Mouse (Mus musculus) lung, postnatal 0 days (tissue): ENCODE data around the gene Sema6b. TPM values are rescaled to one million over a fixed set of nuclear protein-coding genes. Genes with fewer than 3 reads are reported as not detected.

Source experiments
- ATAC-seq: fragments of 200-750 bp; cut with Nextera tagmentation; 2 replicates; pipeline ENCODE4 v1.8.0; 2017; ENCODE audit warnings: moderate library complexity
- DNase-seq: peaks from one replicate; pipeline ENCODE4 v3.0.0-alpha.2; 2016; ENCODE audit warnings: low spot score
- H3K27ac ChIP-seq: fragments of 300-500 bp; sonication (generic); 2 replicates; pipeline ENCODE4 v1.5.1; 2014; ENCODE audit warnings: antibody characterized with exemption, mild to moderate bottlenecking, low read length, mixed read lengths
- H3K27me3 ChIP-seq: fragments of 300-500 bp; sonication (generic); replicated peaks from 2 replicates; pipeline ENCODE4 v1.6.1; 2014; ENCODE audit warnings: low read length, mixed read lengths; ENCODE audit not compliant: insufficient read depth
- H3K36me3 ChIP-seq: fragments of 300-500 bp; sonication (generic); 2 replicates; pipeline ENCODE4 v1.6.1; 2014; ENCODE audit warnings: low read length, mixed read lengths; ENCODE audit not compliant: insufficient read depth
- H3K4me1 ChIP-seq: fragments of 300-500 bp; sonication (generic); 2 replicates; pipeline ENCODE4 v1.6.1; 2014; ENCODE audit warnings: antibody characterized with exemption, low read depth, low read length, mixed read lengths; ENCODE audit not compliant: insufficient read depth
- H3K4me2 ChIP-seq: fragments of 300-500 bp; sonication (generic); replicated peaks from 2 replicates; pipeline ENCODE4 v1.6.1; 2014; ENCODE audit warnings: low read depth, mild to moderate bottlenecking, low read length, moderate library complexity, mixed read lengths
- H3K4me3 ChIP-seq: fragments of 300-500 bp; sonication (generic); 2 replicates; pipeline ENCODE4 v1.5.1; 2014; ENCODE audit warnings: low read depth, low read length
- H3K9ac ChIP-seq: fragments of 300-500 bp; sonication (generic); replicated peaks from 2 replicates; pipeline ENCODE4 v1.6.1; 2014; ENCODE audit warnings: low read depth, mild to moderate bottlenecking
- H3K9me3 ChIP-seq: fragments of 300-500 bp; sonication (generic); 2 replicates; pipeline ENCODE4 v1.6.1; 2016; ENCODE audit warnings: low read length, mixed read lengths
- CTCF ChIP-seq: IDR thresholded peaks from 2 replicates; pipeline ENCODE4 v1.5.1; 2016; ENCODE audit warnings: antibody characterized with exemption, mild to moderate bottlenecking
- EP300 ChIP-seq: IDR thresholded peaks from 2 replicates; pipeline ENCODE4 v1.6.1; 2016; ENCODE audit warnings: antibody characterized with exemption, mild to moderate bottlenecking, control low read depth
- whole genome bisulfite sequencing: fragments of 180-500 bp; shearing (Covaris S2); extraction: QIAGEN DNeasy Blood & Tissue Kit; methylation state at CpG from one replicate; pipeline ENCODE4 v1.1.7; 2014; 5-methylcytosine and 5-hydroxymethylcytosine counted together
- polyA plus RNA-seq: library from polyadenylated mRNA; unstranded; fragments of >200 nt; fragmentation: Nextera tagmentation; extraction: Ambion mirVana; gene quantifications from 2 replicates; pipeline ENCODE4 v1.2.1, GENCODE M21; 2015

The Sema6b gene
- polyA plus RNA-seq, 1 experiment from 2014 or later, result 0.88 TPM

DNA sequence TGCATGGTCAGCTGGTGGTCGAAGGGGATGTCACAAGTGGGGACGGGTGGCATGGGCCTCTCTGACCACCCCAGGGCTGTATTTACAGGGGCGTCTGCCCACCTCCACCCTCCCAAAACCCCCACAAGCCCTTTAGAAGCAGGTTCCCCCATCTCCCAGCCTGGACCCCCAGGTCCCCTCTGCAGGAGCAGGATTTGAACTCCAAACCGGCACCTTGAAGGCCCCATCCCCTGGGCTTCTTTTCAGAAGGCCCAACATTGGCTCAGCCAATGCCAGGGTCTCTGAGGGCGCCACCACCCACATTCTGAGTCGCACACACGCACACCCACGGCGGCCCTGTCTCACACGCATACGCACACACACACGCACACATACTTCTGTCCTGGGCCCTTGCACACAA, 17.0 kb downstream of the Sema6b start:
- H3K27me3 ChIP-seq, result peaks cover 7% of the 10 kb centered on the region

DNA sequence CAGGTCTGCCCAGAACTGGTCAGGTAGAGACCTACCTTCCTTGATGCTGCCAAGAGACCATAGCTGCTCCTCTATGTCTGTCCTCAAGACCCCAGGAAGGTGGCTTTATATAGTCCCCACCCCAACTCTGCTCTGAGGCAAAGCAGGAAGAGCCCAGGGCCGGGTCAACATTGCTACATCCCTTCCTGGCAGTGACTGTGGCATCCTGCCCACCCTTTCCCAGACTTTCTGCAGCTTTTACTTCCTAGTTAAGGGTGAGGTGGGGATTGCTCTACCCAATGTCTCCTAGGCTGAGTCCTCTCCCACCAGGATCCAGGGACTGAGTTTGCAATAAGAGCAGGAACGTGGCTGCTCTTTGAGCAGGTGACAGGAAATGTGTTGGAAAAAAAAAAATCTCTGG, 18.3 kb downstream of the Sema6b start, which contains the start of gene Lrg1:
Gene Lrg1, minus strand, starts transcription at position 176 of the 400 bp plus-strand sequence.
- peaks cover 7% of the 10 kb centered on the region for H3K27me3 ChIP-seq
- DNase-seq (peak; percentile 49), ATAC-seq (no peak)

More for the DNA sequence above, 17.0 kb downstream of the Sema6b start:
- Histone ChIP-seq H3K9ac (no peak overlapping the region), H3K9me3 (peaks cover 6% of the 10 kb centered on the region; the same call in 1 of the 2 replicates), H3K36me3 (no peaks in the 10 kb centered on the region), H3K4me2 (no peak overlapping the region), H3K27ac (no peak overlapping the region), H3K4me3 (no peak overlapping the region), H3K4me1 (no peaks in the 10 kb centered on the region; the same call in 1 of the 2 replicates)
- ATAC-seq, result no peak
- DNase-seq, result no peak
- 93% methylated on average over 12 of the region's 12 CpGs for WGBS
- no peak for TF ChIP-seq CTCF
- no peak for TF ChIP-seq EP300

DNA sequence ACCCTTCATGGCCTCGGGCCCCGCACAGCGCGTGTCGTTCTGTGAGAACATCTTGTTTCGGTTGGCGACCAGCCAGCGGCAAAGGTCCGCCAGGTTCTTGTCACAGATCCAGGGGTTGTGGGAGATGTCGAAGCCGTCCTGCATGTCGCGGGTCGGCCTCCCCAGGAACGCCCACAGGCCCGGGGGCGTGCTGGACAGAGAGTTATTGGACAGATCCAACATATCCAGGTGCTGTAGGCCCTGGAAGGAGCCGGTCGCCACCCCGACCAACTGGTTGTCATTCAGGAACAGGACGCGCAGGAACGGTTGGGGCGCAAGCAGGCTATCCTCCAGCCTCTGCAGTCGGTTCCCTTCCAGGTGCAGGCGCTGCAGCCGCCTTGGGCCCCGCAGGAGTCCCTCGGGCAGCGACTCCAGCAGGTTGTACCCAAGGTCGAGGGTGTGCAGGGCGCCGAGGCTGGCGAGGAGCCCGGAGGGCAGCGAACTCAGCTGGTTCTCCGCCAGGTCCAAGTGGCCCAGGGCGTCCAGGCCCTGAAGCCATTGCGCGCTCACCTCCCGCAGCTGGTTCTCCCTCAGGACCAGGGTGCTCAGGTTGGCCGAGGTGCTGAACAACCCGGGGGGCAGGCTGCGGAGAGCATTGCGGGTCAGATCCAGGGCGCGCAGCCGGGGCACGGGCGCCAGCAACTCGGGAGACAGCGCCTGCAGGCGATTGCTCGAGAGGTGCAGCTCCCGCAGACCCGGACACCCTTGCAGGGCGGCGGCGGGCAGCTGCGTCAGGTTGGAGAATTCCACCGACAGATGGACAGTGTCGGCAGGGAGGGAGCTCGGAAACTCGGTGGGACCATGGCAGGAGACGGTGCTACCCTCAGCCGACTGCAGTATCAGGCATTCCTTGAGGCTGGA, 19.9 kb downstream of the Sema6b start:
- no peak for DNase-seq
- ATAC-seq, result 0 out of 2 replicates have a peak, but pooled peaks have one; percentile 11
- H3K9ac ChIP-seq, result no peak overlapping the region
- WGBS, result 4% methylated on average over 66 of the region's 66 CpGs
- peak overlapping the region; percentile 47 for H3K4me2 ChIP-seq
- peaks cover 7% of the 10 kb centered on the region for H3K27me3 ChIP-seq
- TF ChIP-seq CTCF, result no peak
- TF ChIP-seq EP300, result no peak
- H3K27ac ChIP-seq, result no peak overlapping the region
- no peaks in the 10 kb centered on the region for H3K36me3 ChIP-seq
- peaks cover 6% of the 10 kb centered on the region; the same call in 1 of the 2 replicates for H3K9me3 ChIP-seq
- H3K4me3 ChIP-seq, result peak overlapping the region; percentile 16
- no peaks in the 10 kb centered on the region; the same call in 1 of the 2 replicates for H3K4me1 ChIP-seq

More for the DNA sequence above, 18.3 kb downstream of the Sema6b start, which contains the start of gene Lrg1:
- Histone ChIP-seq H3K4me2 (peak within 1 kb of the TSS; percentile 47), H3K4me1 (no peaks in the 10 kb centered on the region; the same call in 1 of the 2 replicates), H3K4me3 (0 out of 2 replicates have a peak within 1 kb of the TSS, but pooled peaks have one; percentile 16), H3K27ac (no peak within 1 kb of the TSS), H3K9ac (no peak within 1 kb of the TSS), H3K36me3 (no peaks in the 10 kb centered on the region), H3K9me3 (peaks cover 6% of the 10 kb centered on the region; the same call in 1 of the 2 replicates)
- TF ChIP-seq CTCF, result no peak
- TF ChIP-seq EP300, result peak; percentile 30; the same call in 1 of the 2 replicates
- WGBS, result 44% methylated on average over 2 of the region's 2 CpGs

DNA sequence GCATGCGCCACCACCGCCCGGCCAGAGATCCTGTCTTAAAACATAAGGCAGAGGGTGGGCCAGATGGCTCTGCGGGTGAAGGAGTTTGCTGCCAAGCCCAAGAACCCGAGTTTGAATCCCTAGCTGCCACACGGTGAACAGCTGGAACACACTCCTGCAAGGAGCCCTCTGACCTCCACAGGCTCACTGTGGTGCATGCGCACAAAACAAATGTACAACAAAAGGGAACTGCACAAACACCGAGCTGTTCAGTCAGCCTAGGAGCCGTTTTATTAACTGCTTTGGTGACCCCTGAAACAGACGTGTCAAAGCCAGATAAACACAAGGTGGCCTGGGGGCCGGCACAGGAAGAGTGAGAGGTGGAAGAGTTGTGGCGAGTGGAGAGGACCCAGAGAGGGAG, 20.7 kb downstream of the Sema6b start:
- 33% methylated on average over 12 of the region's 12 CpGs for WGBS

DNA sequence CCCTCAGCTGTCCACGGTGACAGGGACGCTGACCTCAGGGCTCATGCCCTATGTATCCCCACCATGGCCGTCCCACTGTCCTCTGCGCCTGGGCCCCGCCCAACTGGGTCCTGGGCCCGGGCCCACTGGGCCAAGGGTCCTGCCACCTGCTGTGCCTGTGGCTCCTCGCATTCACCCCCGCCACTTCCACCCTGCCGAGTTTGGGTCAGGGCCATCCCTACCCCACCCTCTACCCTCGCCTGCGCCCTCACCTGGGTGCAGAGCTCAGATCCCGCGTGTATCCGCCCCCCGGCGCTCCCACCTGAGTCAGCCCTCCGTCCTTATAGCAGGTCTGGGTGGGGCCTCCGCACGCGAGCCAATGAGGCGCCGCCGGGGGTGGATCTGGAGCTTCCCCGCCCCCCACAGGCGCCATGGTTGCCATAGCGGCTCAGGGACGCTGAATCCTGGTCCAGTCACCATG, 22.9 kb downstream of the Sema6b start, which contains the start of gene Plin5:
Gene Plin5, minus strand, starts transcription at position 346 of the 460 bp plus-strand sequence.
- H3K4me1 ChIP-seq, result no peaks in the 10 kb centered on the region; the same call in 1 of the 2 replicates
- H3K27ac ChIP-seq, result no peak within 1 kb of the TSS
- no peaks in the 10 kb centered on the region; the same call in 1 of the 2 replicates for H3K36me3 ChIP-seq
- peak within 1 kb of the TSS; percentile 14; the same call in 1 of the 2 replicates for H3K4me3 ChIP-seq
- peaks cover 1% of the 10 kb centered on the region; the same call in 1 of the 2 replicates for H3K9me3 ChIP-seq
- H3K9ac ChIP-seq, result no peak within 1 kb of the TSS
- peak within 1 kb of the TSS; percentile 52 for H3K4me2 ChIP-seq
- TF ChIP-seq EP300 (no peak), CTCF (no peak)
- DNase-seq, result peak; percentile 55
- WGBS, result 5% methylated on average over 24 of the region's 27 CpGs
- no peaks in the 10 kb centered on the region; the same call in 1 of the 2 replicates for H3K27me3 ChIP-seq
- ATAC-seq, result peak; percentile 72

More for the DNA sequence above, 20.7 kb downstream of the Sema6b start:
- H3K9me3 ChIP-seq, result peaks cover 6% of the 10 kb centered on the region; the same call in 1 of the 2 replicates
- H3K4me3 ChIP-seq, result peak overlapping the region; percentile 16
- no peak for ATAC-seq
- H3K9ac ChIP-seq, result no peak overlapping the region
- peak overlapping the region; percentile 47 for H3K4me2 ChIP-seq
- no peaks in the 10 kb centered on the region; the same call in 1 of the 2 replicates for H3K4me1 ChIP-seq
- no peaks in the 10 kb centered on the region for H3K36me3 ChIP-seq
- no peak overlapping the region for H3K27ac ChIP-seq
- H3K27me3 ChIP-seq, result peaks cover 7% of the 10 kb centered on the region
- no peak for TF ChIP-seq CTCF
- TF ChIP-seq EP300, result no peak
- DNase-seq, result no peak

DNA sequence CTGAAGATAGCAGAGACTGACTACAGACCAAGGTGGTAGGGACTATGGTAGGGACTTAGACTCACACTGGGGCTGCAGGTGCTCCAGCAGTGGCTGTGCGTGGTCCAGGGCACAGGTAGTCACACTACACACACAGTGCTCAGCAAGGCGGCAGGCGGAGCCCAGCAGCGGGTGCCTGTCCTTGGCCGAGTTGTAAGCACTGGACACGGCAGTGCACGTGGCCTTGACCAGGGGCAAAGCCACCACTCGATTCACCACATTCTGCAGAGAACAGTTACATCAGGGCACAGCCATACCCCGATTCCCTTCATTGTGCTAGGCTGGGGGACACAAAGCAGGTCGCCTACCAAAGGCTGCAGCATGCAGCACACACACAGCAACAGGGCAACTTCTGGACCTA, 23.9 kb downstream of the Sema6b start:
- Histone ChIP-seq H3K4me2 (no peak overlapping the region), H3K4me1 (no peaks in the 10 kb centered on the region; the same call in 1 of the 2 replicates), H3K27me3 (no peaks in the 10 kb centered on the region; the same call in 1 of the 2 replicates), H3K36me3 (no peaks in the 10 kb centered on the region; the same call in 1 of the 2 replicates), H3K4me3 (no peak overlapping the region), H3K9me3 (no peaks in the 10 kb centered on the region), H3K9ac (no peak overlapping the region), H3K27ac (no peak overlapping the region)
- DNase-seq (no peak), ATAC-seq (no peak)
- no peak for TF ChIP-seq CTCF
- no peak for TF ChIP-seq EP300
- 73% methylated on average over 10 of the region's 10 CpGs for WGBS
